ENCODE assay signal across 8 mouse cellular contexts in the genomic region with DNA sequence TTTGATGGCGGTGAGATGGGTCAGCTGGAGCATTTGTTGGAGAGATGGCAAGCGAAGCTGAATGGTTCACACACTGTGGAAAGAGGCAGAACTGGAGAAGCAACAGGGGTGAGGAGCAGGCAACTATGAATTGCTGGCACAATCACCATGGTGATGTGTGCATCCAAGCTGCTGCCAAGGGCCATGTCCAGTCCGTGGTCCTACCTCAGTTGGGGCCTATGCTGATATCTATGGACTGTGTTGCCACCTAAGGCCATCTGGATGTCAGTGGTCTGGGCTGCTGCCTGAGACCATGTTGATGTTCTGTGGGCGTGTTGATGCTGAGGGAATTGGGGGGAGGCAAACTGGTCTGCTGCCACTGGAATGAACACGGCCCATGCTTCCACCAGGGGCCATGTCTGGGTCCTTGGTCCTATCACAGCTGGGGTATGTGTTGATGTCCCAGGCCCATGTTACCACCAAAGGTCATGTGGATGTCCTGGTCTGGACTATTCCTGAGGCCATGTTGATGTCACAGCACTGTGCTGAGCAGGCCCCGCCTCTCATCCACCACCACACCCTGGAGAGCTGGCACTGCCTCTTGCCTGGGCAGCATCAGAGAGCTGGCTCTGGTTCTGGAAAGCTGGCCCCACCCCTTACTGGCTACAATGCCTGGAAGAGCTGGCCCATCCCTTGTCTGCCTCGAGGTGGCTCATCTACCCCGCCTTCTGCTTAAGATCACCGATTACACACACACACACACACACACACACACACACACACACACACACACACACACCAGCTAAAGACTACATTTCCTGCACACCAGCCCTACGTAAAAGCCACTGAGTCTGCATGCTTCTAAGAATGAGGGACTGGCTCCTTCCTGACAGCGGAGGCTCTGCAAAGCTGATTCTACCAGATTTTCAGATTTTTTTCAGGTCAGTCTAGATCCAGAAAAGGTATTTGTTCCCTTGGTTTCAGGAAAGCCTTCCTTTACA. TPM values are rescaled to one million over a fixed set of nuclear protein-coding genes. Genes with fewer than 3 reads are reported as not detected.
A peak's percentile ranks its signal among the peaks of the same experiment; 100 is the strongest.
DNase-seq lines count a peak whose midpoint lies in the region; ATAC-seq lines count a peak whose summit lies in the region.

No protein-coding gene starts in this region.

- intact Hi-C loops in heart, postnatal 36 days (cut with DNase I) = no loop called here

- DNase-seq in layer of hippocampus, adult 9-11 months = peak; percentile 46
- DNase-seq in layer of hippocampus, adult 8-10 months (ENCODE audit: low spot score in 2 of 2) = no peak
- peak; percentile 14 for DNase-seq in ZHBTc4 (ENCODE audit: low read depth, low spot score)
- DNase-seq in heart, postnatal 36 days = peak; percentile 53 to 57
- DNase-seq in lung, postnatal 25 days (ENCODE audit: low spot score) = peak; percentile 73
- no peak for DNase-seq in embryo, embryonic 9.5 days (ENCODE audit: extremely low spot score)
- no peak for DNase-seq in thymus, postnatal 0 days (ENCODE audit: low spot score)

- peak; percentile 94 for ATAC-seq in erythroblast, adult 5-6 weeks (replicated peaks; ENCODE audit: low FRiP score, poor library complexity, severe bottlenecking)

RNA-seq across cellular contexts. Expression of a gene that starts 14.5 kb away (rescaled TPM):
- total RNA-seq in layer of hippocampus, adult 8-10 months (2022) = under 1 TPM in 1 of 4 experiments, not detected in 3; 0.29 TPM
- total RNA-seq in erythroblast, adult 5-6 weeks (2015; ENCODE audit: low replicate concordance) = 1.5 TPM in 1 of 2 replicates, not detected in the other
- total RNA-seq in erythroblast, adult 5-6 weeks (2017; ENCODE audit: low replicate concordance) = not detected in 2 replicates
- not detected for total RNA-seq in heart, postnatal 36 days (2021)
- 0.19 and 0.38 TPM in 2 replicates for polyA plus RNA-seq in thymus, postnatal 0 days (2015; fragmentation: Nextera tagmentation; extraction: Ambion mirVana)

RNA-seq across cellular contexts. Expression of a gene that starts 29.8 kb away (rescaled TPM):
- total RNA-seq in layer of hippocampus, adult 8-10 months (2022) = 10 to 100 TPM; 30.5 to 38.5 (median 34.3) TPM
- total RNA-seq in erythroblast, adult 5-6 weeks (2015; ENCODE audit: low replicate concordance) = 2.3 and 12.3 TPM in 2 replicates
- total RNA-seq in erythroblast, adult 5-6 weeks (2017; ENCODE audit: low replicate concordance) = 11.9 and 13.1 TPM in 2 replicates
- total RNA-seq in heart, postnatal 36 days (2021) = 10 to 100 TPM; 12.5 to 13.5 TPM
- polyA plus RNA-seq in thymus, postnatal 0 days (2015; fragmentation: Nextera tagmentation; extraction: Ambion mirVana) = 127 and 129 TPM in 2 replicates

RNA-seq across cellular contexts. Expression of a gene that starts 29.9 kb away (rescaled TPM):
- 10 to 100 TPM; 18.9 to 24.1 (median 21.0) TPM for total RNA-seq in layer of hippocampus, adult 8-10 months (2022)
- total RNA-seq in erythroblast, adult 5-6 weeks (2015; ENCODE audit: low replicate concordance) = 7.3 TPM in 1 of 2 replicates, not detected in the other
- 0.98 TPM in 1 of 2 replicates, not detected in the other for total RNA-seq in erythroblast, adult 5-6 weeks (2017; ENCODE audit: low replicate concordance)
- total RNA-seq in heart, postnatal 36 days (2021) = 10 to 100 TPM; 13.3 to 13.8 TPM
- 106 and 112 TPM in 2 replicates for polyA plus RNA-seq in thymus, postnatal 0 days (2015; fragmentation: Nextera tagmentation; extraction: Ambion mirVana)

RNA-seq across cellular contexts. Expression of a gene that starts 44.6 kb away (rescaled TPM):
- total RNA-seq in layer of hippocampus, adult 8-10 months (2022) = 10 to 100 TPM; 15.9 to 18.9 (median 17.0) TPM
- 6.5 and 20.3 TPM in 2 replicates for total RNA-seq in erythroblast, adult 5-6 weeks (2015; ENCODE audit: low replicate concordance)
- total RNA-seq in erythroblast, adult 5-6 weeks (2017; ENCODE audit: low replicate concordance) = 6.0 and 22.4 TPM in 2 replicates
- 10 to 100 TPM; 11.5 to 18.3 TPM for total RNA-seq in heart, postnatal 36 days (2021)
- 48.4 and 67.1 TPM in 2 replicates for polyA plus RNA-seq in thymus, postnatal 0 days (2015; fragmentation: Nextera tagmentation; extraction: Ambion mirVana)

RNA-seq across cellular contexts. Expression of a gene that starts 45.3 kb away (rescaled TPM):
- total RNA-seq in layer of hippocampus, adult 8-10 months (2022) = 100 to 1,000 TPM; 213 to 240 (median 224) TPM
- 124 and 174 TPM in 2 replicates for total RNA-seq in erythroblast, adult 5-6 weeks (2015; ENCODE audit: low replicate concordance)
- 146 and 147 TPM in 2 replicates for total RNA-seq in erythroblast, adult 5-6 weeks (2017; ENCODE audit: low replicate concordance)
- 100 to 1,000 TPM; 150 to 151 TPM for total RNA-seq in heart, postnatal 36 days (2021)
- 373 and 377 TPM in 2 replicates for polyA plus RNA-seq in thymus, postnatal 0 days (2015; fragmentation: Nextera tagmentation; extraction: Ambion mirVana)

Comparison
In these comparisons a context has a peak if more than half of its experiments do, and no peak if none do; other contexts are left out.
1. DNase-seq: peak in layer of hippocampus, adult 9-11 months (single experiment), ZHBTc4 (single experiment), heart, postnatal 36 days (2 of 2) and lung, postnatal 25 days (single experiment); none in layer of hippocampus, adult 8-10 months (0 of 2), embryo, embryonic 9.5 days (single experiment) and thymus, postnatal 0 days (single experiment).